Mouse (Mus musculus) lung, embryonic 14.5 days (tissue): Measurements from ENCODE around the gene Irf1. TPM values are rescaled to one million over a fixed set of nuclear protein-coding genes. Genes with fewer than 3 reads are reported as not detected.

Source experiments
- ATAC-seq: fragments of 200-750 bp; cut with Nextera tagmentation; 2 replicates; pipeline ENCODE4 v1.8.0; 2017; ENCODE audit warnings: mild to moderate bottlenecking, moderate TSS enrichment, moderate library complexity; ENCODE audit not compliant: insufficient read depth
- DNase-seq: peaks from one replicate; pipeline ENCODE4 v3.0.0-alpha.2; 2015
- H3K27ac ChIP-seq: fragments of 300-500 bp; sonication (generic); 2 replicates; pipeline ENCODE4 v1.5.1; 2014; ENCODE audit warnings: low read depth, mild to moderate bottlenecking, moderate library complexity
- H3K27me3 ChIP-seq: fragments of 300-500 bp; sonication (generic); 2 replicates; pipeline ENCODE4 v1.6.1; 2014; ENCODE audit warnings: low read length, control low read depth; ENCODE audit not compliant: insufficient read depth
- H3K36me3 ChIP-seq: fragments of 300-500 bp; sonication (generic); 2 replicates; pipeline ENCODE4 v1.6.1; 2014; ENCODE audit warnings: control low read depth; ENCODE audit not compliant: insufficient read depth
- H3K4me1 ChIP-seq: fragments of 300-500 bp; sonication (generic); 2 replicates; pipeline ENCODE4 v1.6.1; 2014; ENCODE audit warnings: antibody characterized with exemption, control low read depth; ENCODE audit not compliant: insufficient read depth
- H3K4me2 ChIP-seq: fragments of 300-500 bp; sonication (generic); 2 replicates; pipeline ENCODE4 v1.6.1; 2014; ENCODE audit warnings: mild to moderate bottlenecking
- H3K4me3 ChIP-seq: fragments of 300-500 bp; sonication (generic); 2 replicates; pipeline ENCODE4 v1.5.1; 2014; ENCODE audit warnings: low read depth, low read length
- H3K9ac ChIP-seq: fragments of 300-500 bp; sonication (generic); 2 replicates; pipeline ENCODE4 v1.6.1; 2014
- H3K9me3 ChIP-seq: fragments of 300-500 bp; sonication (generic); 2 replicates; pipeline ENCODE4 v1.6.1; 2016; ENCODE audit warnings: low read depth, low read length, control low read depth
- CTCF ChIP-seq: IDR thresholded peaks from 2 replicates; pipeline ENCODE4 v1.5.1; 2016; ENCODE audit warnings: antibody characterized with exemption, low read depth
- WGBS: fragments of 180-500 bp; shearing (Covaris S2); extraction: QIAGEN DNeasy Blood & Tissue Kit; methylation state at CpG from one replicate; pipeline ENCODE4 v1.1.7; 2014; 5-methylcytosine and 5-hydroxymethylcytosine counted together
- polyA plus RNA-seq: library from polyadenylated mRNA; unstranded; fragments of >200 nt; fragmentation: Nextera tagmentation; extraction: Ambion mirVana; gene quantifications from 2 replicates; pipeline ENCODE4 v1.2.1, GENCODE M21; 2014

Irf1 gene
- polyA plus RNA-seq, 1 experiment from 2014 or later, result 17.3 TPM

DNA sequence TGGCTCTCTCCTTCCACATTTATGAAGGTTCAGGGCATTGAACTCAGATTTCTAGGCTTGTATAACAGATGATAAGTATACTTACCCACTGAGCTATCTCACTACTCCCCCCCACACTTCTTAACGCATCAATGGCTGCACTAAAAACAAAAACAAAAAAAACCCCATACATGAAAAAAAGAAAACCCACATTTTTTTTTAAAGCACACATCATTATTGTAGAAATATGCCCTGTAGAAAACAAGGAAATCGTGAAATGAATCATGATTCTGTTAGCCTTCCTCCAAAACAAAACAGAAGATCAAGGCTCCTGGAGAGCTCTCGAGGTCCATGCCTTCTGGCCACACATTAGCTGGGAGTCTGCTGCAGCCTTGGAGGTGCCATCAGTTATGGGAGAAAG lies 41.5 kb downstream of the Irf1 start:
- no peak for ATAC-seq
- Histone ChIP-seq H3K9ac (no peak overlapping the region), H3K4me3 (no peak overlapping the region), H3K27ac (no peak overlapping the region), H3K27me3 (no peaks in the 10 kb centered on the region), H3K4me2 (no peak overlapping the region), H3K9me3 (no peaks in the 10 kb centered on the region), H3K4me1 (no peaks in the 10 kb centered on the region), H3K36me3 (no peaks in the 10 kb centered on the region)
- no peak for TF ChIP-seq CTCF
- DNase-seq, result no peak
- 76% methylated on average over 3 of the region's 3 CpGs for WGBS

DNA sequence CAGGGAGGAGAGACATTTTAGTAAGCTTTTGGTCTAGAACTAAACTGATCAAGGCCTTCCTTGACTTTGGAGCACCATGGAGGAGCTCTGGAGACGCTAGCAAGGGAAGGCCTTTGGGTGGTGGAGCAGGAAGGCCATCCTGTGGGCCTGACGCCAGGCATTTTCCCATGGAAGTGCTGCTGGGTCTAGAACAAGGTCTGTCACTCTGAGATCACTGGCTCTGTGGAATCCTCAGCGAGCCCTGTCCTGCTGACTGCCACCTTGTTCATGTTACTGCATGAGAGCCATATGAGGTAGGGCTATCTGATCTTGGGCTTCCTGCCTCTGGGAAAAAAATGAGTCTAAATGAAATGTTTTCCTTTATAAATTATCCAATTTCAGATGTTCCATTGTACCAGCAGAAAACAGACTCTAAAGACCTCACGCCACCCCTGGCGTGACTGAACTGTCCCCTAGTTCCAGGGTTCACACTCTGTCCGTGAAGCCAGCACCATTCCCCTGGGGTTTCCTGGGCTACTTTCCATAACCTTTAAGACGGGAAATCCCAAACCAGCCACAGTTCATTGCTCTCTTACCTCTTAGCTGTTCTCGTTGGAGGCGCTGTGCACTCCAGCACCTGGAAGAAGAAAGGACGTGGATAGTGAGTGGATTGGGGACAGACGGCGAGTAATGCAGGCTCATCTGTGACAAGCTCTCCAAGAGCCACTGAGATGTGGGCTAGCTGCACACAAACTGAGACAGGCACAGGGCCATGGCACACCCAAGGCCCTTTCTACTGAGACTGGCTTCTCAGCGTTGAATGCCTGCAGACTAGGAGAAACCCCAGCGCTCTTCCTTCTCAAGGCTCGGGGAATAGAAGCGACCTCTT lies 43.4 kb downstream of the Irf1 start:
- no peaks in the 10 kb centered on the region for H3K4me1 ChIP-seq
- H3K4me3 ChIP-seq, result no peak overlapping the region
- H3K27ac ChIP-seq, result no peak overlapping the region
- ATAC-seq (no peak), DNase-seq (no peak)
- H3K27me3 ChIP-seq, result no peaks in the 10 kb centered on the region
- no peak overlapping the region for H3K9ac ChIP-seq
- H3K9me3 ChIP-seq, result no peaks in the 10 kb centered on the region
- no peaks in the 10 kb centered on the region for H3K36me3 ChIP-seq
- whole genome bisulfite sequencing, result 79% methylated on average over 16 of the region's 16 CpGs
- no peak overlapping the region for H3K4me2 ChIP-seq
- no peak for TF ChIP-seq CTCF

DNA sequence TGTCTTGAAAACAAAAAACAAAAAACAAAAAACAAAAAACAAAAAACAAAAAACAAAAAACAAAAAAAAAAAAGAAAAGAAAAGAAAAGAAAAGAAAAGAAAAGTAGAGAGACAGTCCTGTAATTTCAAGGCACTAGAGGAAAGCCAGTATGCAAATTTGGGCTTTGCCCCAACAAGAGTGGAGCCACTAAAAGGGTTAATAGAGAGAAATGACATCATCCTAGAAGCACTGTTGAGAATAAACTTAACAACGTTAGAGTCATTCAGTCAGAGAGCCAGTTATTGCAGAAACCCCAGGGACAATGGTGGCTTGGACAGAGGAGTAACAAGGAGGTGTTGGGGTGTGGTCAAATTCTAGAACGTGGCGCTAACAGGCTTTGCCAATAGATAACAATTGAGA lies 45.0 kb downstream of the Irf1 start:
- 46% methylated on average over 3 of the region's 3 CpGs for WGBS
- no peaks in the 10 kb centered on the region for H3K36me3 ChIP-seq
- H3K27ac ChIP-seq, result no peak overlapping the region
- H3K27me3 ChIP-seq, result no peaks in the 10 kb centered on the region
- DNase-seq, result no peak
- no peak overlapping the region for H3K9ac ChIP-seq
- no peaks in the 10 kb centered on the region for H3K4me1 ChIP-seq
- ATAC-seq, result no peak
- H3K4me3 ChIP-seq, result no peak overlapping the region
- H3K9me3 ChIP-seq, result no peaks in the 10 kb centered on the region
- no peak overlapping the region for H3K4me2 ChIP-seq
- no peak for TF ChIP-seq CTCF

DNA sequence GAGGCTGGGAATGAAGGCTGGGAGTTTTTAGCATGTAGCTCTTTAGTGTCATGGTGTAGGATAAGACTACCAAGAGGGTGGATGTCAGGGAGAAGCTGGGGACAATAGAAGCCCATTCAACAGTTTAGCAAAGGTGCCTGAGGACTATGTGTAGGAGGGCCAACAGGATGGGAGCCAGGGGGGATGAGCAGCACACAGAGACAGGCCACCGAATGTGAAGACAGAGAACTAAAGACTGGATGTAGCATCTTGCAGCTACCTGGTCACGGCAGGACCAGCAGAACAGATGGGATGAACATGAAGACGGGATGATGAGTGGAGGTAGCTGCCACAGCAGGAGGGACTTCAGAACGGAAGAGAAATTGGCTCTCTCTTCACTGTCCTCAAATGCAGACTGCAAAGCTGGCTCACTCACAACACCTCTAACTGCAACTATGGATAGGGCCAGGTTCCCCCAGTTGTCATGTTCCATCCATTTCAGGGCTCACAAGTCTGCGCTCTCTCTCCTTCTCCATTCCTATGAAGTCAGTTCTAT lies 47.1 kb downstream of the Irf1 start:
- Histone ChIP-seq H3K4me1 (no peaks in the 10 kb centered on the region), H3K36me3 (no peaks in the 10 kb centered on the region), H3K4me3 (no peak overlapping the region), H3K27ac (no peak overlapping the region), H3K4me2 (no peak overlapping the region), H3K27me3 (no peaks in the 10 kb centered on the region), H3K9ac (no peak overlapping the region), H3K9me3 (no peaks in the 10 kb centered on the region)
- ATAC-seq, result no peak
- WGBS, result 88% methylated on average over 5 of the region's 5 CpGs
- TF ChIP-seq CTCF, result no peak
- no peak for DNase-seq

DNA sequence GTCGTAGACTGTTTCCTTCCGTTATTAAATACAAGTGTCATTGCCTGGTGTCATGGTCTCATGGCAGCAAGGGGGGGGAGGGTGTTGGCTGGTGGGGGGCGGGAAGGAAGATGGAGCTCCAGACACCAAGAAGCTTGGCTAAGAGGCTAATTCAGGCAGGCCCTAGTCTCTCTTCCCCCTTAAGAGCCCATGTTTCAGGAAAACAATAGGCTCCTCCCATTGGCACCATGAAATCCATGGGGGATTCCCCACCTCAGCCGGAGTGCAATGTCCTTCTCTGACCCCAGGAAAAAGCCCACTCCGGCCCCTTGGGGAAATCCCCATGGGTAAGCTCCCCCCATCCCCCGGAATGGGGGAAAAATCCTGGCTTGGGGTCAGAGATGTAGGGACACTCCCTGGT lies 49.0 kb downstream of the Irf1 start:
- Histone ChIP-seq H3K4me3 (no peak overlapping the region), H3K4me2 (no peak overlapping the region), H3K9me3 (no peaks in the 10 kb centered on the region), H3K27me3 (no peaks in the 10 kb centered on the region), H3K27ac (no peak overlapping the region), H3K36me3 (no peaks in the 10 kb centered on the region), H3K9ac (no peak overlapping the region), H3K4me1 (no peaks in the 10 kb centered on the region)
- DNase-seq (no peak), ATAC-seq (no peak)
- 45% methylated on average over 6 of the region's 6 CpGs for WGBS
- no peak for TF ChIP-seq CTCF

DNA sequence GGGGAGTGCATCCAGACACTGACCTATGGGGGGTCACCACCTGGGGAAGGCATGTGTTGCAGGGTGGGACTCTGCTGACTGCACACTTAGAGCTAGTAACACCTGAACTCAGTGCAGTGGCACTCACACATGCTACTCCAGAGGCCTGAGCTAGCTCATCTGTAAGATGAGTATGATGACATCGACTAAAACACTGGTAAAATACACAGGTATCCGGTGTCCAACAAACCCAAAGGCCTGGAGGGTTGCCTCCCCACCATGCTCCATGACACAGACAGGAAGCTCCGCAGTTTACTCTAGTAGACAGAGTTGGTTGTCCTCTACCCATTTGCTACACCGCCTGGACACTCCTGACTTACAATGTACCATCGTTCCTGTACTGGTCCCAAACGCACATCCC lies 49.7 kb downstream of the Irf1 start:
- H3K27ac ChIP-seq, result no peak overlapping the region
- no peak overlapping the region for H3K4me2 ChIP-seq
- no peak for ATAC-seq
- TF ChIP-seq CTCF, result no peak
- no peaks in the 10 kb centered on the region for H3K36me3 ChIP-seq
- H3K4me3 ChIP-seq, result no peak overlapping the region
- 94% methylated on average over 6 of the region's 6 CpGs for WGBS
- H3K9ac ChIP-seq, result no peak overlapping the region
- no peak for DNase-seq
- H3K4me1 ChIP-seq, result no peaks in the 10 kb centered on the region
- no peaks in the 10 kb centered on the region for H3K27me3 ChIP-seq
- H3K9me3 ChIP-seq, result no peaks in the 10 kb centered on the region

DNA sequence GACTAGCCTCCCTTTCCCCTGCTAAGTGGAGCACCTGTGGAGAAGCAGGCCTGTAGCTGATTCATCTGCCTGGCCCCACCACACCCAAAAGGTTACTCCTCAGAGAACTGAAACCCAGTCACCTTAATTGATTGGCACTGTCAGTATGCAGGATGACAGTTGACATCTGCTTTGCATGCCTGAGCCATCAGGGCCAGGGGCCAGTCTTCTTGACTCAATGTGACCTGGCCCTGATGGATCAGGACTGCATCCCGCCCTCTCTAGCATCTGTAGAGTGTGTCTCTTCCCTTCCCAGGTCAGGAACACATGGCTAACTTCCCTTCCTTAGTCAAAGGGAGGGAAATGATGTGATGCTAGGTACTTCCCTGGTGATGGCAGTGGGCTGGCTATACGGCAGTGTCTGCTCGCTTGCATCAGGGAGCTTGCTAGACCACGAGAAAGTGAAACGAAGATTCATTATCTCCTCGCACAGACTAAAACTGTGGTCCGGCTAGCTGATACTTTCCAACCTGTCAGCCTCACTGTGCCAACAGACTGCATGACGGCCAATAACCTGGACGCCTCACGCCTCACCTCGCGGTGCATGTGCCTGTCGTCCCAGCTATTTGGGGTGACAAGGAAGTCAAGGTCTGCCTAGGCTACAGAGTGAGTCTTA lies 50.8 kb downstream of the Irf1 start:
- no peak for TF ChIP-seq CTCF
- Histone ChIP-seq H3K9me3 (no peaks in the 10 kb centered on the region), H3K27me3 (no peaks in the 10 kb centered on the region), H3K27ac (no peak overlapping the region), H3K4me3 (no peak overlapping the region), H3K36me3 (no peaks in the 10 kb centered on the region), H3K4me2 (no peak overlapping the region), H3K9ac (no peak overlapping the region), H3K4me1 (no peaks in the 10 kb centered on the region)
- WGBS, result 75% methylated on average over 13 of the region's 13 CpGs
- ATAC-seq, result no peak
- DNase-seq, result no peak
